Mouse (Mus musculus): ENCODE measurements around the gene Brpf3. TPM values are rescaled to one million over a fixed set of nuclear protein-coding genes. Genes with fewer than 3 reads are reported as not detected.

The Brpf3 gene
- polyA plus RNA-seq, 1 experiment from 2014 or later, result 6.8 TPM

DNA sequence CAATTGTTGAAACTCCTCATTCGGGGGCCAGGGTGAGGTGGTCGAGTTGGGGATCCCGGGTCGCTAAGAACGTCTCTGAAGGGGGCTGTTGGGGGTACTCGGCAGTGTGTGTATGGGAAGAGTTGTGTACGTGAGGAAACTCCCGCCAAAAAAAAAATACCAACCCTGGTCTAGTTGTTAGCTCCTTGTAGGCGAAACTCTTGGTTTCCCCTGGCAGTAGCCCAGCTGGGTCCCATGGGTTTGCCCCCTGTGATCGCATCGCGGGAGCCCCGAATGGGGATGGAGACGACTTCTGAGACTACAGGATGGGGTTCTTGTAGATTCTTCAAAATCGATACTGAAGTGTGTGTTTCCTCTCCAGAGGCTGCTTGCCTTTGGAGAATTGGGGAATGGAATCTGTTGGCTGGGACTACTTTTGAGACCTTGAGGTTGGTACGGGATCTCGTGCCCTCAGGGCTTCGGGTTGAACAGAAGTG is 1.2 kb downstream of the Brpf3 start:
- no peaks in the 10 kb centered on the region for H3K9me3 ChIP-seq (replicated peaks; ENCODE audit: control insufficient read depth, low read length)
- no peaks in the 10 kb centered on the region; the same call in 1 of the 2 replicates for H3K4me1 ChIP-seq (ENCODE audit: control insufficient read depth, insufficient read depth, low read length)
- peak overlapping the region; percentile 55 for H3K4me2 ChIP-seq (ENCODE audit: low read depth, low read length)
- peak overlapping the region; percentile 96 for H3K4me3 ChIP-seq (ENCODE audit: low read depth, low read length)
- peak overlapping the region; percentile 44 for H3K27ac ChIP-seq (replicated peaks; ENCODE audit: low read depth, low read length)
- H3K27me3 ChIP-seq (ENCODE audit: control insufficient read depth, insufficient read depth, low read length), result no peaks in the 10 kb centered on the region
- peak overlapping the region; percentile 79 for H3K9ac ChIP-seq (replicated peaks; ENCODE audit: low read length)
- DNase-seq (ENCODE audit: low spot score), result peak; percentile 64
- peak; percentile 32; the same call in 1 of the 2 replicates for ATAC-seq (replicated peaks; ENCODE audit: insufficient number of reproducible peaks, low FRiP score, low TSS enrichment, low read depth)
- peaks cover 2% of the 10 kb centered on the region for H3K36me3 ChIP-seq (replicated peaks; ENCODE audit: control insufficient read depth, insufficient read depth, low read depth, low read length)
- under 1% methylated on average over 18 of the region's 18 CpGs for WGBS

DNA sequence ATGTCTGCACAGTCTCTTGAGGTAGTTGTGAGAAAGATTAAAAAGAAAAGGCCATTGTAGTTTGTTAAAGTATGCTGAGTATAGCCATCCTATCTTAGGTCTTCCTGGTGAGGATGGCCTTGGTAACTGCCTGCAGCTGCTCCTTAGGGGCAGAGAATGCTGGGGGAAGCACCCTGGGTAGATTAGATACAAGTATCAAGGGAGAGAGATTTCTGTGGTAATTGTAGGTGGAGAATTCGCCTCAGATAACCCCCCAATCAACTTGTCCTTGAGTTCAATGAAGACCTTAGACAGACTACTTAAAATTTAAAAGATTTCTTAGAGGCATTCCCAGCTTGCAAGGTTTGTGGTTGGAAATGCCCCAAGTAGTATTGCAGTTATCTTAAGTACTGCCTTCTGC is 2.4 kb downstream of the Brpf3 start:
- ATAC-seq (replicated peaks; ENCODE audit: insufficient number of reproducible peaks, low FRiP score, low TSS enrichment, low read depth), result no peak
- Histone ChIP-seq H3K36me3 (replicated peaks; ENCODE audit: control insufficient read depth, insufficient read depth, low read depth, low read length) (peaks cover 2% of the 10 kb centered on the region), H3K9ac (replicated peaks; ENCODE audit: low read length) (no peak overlapping the region), H3K4me2 (ENCODE audit: low read depth, low read length) (no peak overlapping the region), H3K27me3 (ENCODE audit: control insufficient read depth, insufficient read depth, low read length) (no peaks in the 10 kb centered on the region), H3K4me3 (ENCODE audit: low read depth, low read length) (no peak overlapping the region), H3K4me1 (ENCODE audit: control insufficient read depth, insufficient read depth, low read length) (no peaks in the 10 kb centered on the region; the same call in 1 of the 2 replicates), H3K9me3 (replicated peaks; ENCODE audit: control insufficient read depth, low read length) (no peaks in the 10 kb centered on the region), H3K27ac (replicated peaks; ENCODE audit: low read depth, low read length) (no peak overlapping the region)
- WGBS, result 91% methylated on average over 1 of the region's 1 CpGs
- DNase-seq (ENCODE audit: low spot score), result no peak

DNA sequence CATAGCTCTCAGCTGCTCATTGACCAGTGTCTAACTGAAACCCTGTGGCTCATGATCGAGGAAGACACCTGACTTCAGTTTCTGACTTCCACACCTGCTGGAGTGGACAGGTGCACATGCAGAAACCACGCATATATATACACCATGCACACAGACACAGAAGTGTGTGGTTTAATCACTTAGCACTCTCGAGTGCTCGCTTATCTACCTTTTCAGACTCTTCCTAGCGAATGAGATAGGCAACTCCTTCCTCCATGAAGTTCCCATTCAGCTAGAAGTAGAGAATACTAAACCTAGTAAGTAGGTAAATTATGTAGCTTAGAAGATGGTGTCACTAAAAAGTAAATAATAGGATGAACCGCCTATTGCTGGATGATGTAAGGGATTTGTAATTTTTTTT is 4.1 kb downstream of the Brpf3 start:
- peaks cover 5% of the 10 kb centered on the region for H3K36me3 ChIP-seq (replicated peaks; ENCODE audit: control insufficient read depth, insufficient read depth, low read depth, low read length)
- no peak for ATAC-seq (replicated peaks; ENCODE audit: insufficient number of reproducible peaks, low FRiP score, low TSS enrichment, low read depth)
- no peaks in the 10 kb centered on the region for H3K9me3 ChIP-seq (replicated peaks; ENCODE audit: control insufficient read depth, low read length)
- DNase-seq (ENCODE audit: low spot score), result no peak
- H3K4me1 ChIP-seq (ENCODE audit: control insufficient read depth, insufficient read depth, low read length), result no peaks in the 10 kb centered on the region; the same call in 1 of the 2 replicates
- H3K4me3 ChIP-seq (ENCODE audit: low read depth, low read length), result no peak overlapping the region
- H3K9ac ChIP-seq (replicated peaks; ENCODE audit: low read length), result no peak overlapping the region
- no peak overlapping the region for H3K27ac ChIP-seq (replicated peaks; ENCODE audit: low read depth, low read length)
- H3K27me3 ChIP-seq (ENCODE audit: control insufficient read depth, insufficient read depth, low read length), result no peaks in the 10 kb centered on the region
- H3K4me2 ChIP-seq (ENCODE audit: low read depth, low read length), result no peak overlapping the region
- WGBS, result 91% methylated on average over 6 of the region's 6 CpGs

DNA sequence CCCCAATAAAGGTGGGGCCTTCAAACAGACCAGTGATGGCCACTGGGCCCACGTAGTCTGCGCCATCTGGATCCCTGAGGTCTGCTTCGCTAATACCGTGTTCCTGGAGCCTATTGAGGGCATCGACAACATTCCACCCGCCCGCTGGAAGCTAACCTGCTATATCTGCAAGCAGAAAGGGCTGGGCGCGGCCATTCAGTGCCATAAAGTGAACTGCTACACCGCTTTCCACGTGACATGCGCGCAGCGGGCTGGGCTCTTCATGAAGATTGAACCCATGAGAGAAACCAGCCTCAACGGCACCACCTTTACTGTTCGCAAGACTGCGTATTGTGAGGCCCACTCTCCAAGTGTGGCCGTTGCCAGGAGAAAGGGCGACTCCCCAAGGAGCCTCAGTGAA is 5.9 kb downstream of the Brpf3 start:
- Histone ChIP-seq H3K4me2 (ENCODE audit: low read depth, low read length) (no peak overlapping the region), H3K36me3 (replicated peaks; ENCODE audit: control insufficient read depth, insufficient read depth, low read depth, low read length) (peaks cover 7% of the 10 kb centered on the region), H3K27ac (replicated peaks; ENCODE audit: low read depth, low read length) (no peak overlapping the region), H3K4me3 (ENCODE audit: low read depth, low read length) (no peak overlapping the region), H3K9me3 (replicated peaks; ENCODE audit: control insufficient read depth, low read length) (no peaks in the 10 kb centered on the region), H3K9ac (replicated peaks; ENCODE audit: low read length) (no peak overlapping the region), H3K4me1 (ENCODE audit: control insufficient read depth, insufficient read depth, low read length) (no peaks in the 10 kb centered on the region; the same call in 1 of the 2 replicates), H3K27me3 (ENCODE audit: control insufficient read depth, insufficient read depth, low read length) (no peaks in the 10 kb centered on the region)
- ATAC-seq (replicated peaks; ENCODE audit: insufficient number of reproducible peaks, low FRiP score, low TSS enrichment, low read depth) (no peak), DNase-seq (ENCODE audit: low spot score) (no peak)
- WGBS, result 96% methylated on average over 19 of the region's 19 CpGs

DNA sequence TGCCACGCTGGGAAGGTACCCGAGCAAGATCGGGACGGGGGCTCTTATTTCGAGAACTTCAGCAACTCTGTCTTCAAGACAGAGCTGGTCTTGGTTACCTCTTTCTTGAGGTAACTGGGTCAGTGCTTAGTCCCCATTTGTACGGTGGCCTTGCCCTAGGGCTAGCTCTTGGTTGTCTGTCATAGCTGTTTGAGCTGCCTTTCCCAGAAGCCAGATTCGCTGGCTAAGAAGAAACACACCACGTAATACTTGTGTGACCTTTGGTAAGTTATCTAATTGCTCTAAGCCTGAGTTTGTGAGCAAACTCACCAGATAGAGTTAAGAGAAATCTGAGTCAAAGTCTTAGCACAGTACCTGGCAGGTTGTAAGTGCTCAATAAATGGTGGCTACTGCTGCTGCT is 7.8 kb downstream of the Brpf3 start:
- Histone ChIP-seq H3K4me1 (ENCODE audit: control insufficient read depth, insufficient read depth, low read length) (no peaks in the 10 kb centered on the region), H3K36me3 (replicated peaks; ENCODE audit: control insufficient read depth, insufficient read depth, low read depth, low read length) (peaks cover 16% of the 10 kb centered on the region), H3K4me2 (ENCODE audit: low read depth, low read length) (no peak overlapping the region), H3K27me3 (ENCODE audit: control insufficient read depth, insufficient read depth, low read length) (no peaks in the 10 kb centered on the region), H3K4me3 (ENCODE audit: low read depth, low read length) (no peak overlapping the region), H3K9ac (replicated peaks; ENCODE audit: low read length) (no peak overlapping the region), H3K27ac (replicated peaks; ENCODE audit: low read depth, low read length) (no peak overlapping the region), H3K9me3 (replicated peaks; ENCODE audit: control insufficient read depth, low read length) (no peaks in the 10 kb centered on the region)
- WGBS, result 95% methylated on average over 8 of the region's 8 CpGs
- no peak for DNase-seq (ENCODE audit: low spot score)
- no peak for ATAC-seq (replicated peaks; ENCODE audit: insufficient number of reproducible peaks, low FRiP score, low TSS enrichment, low read depth)

DNA sequence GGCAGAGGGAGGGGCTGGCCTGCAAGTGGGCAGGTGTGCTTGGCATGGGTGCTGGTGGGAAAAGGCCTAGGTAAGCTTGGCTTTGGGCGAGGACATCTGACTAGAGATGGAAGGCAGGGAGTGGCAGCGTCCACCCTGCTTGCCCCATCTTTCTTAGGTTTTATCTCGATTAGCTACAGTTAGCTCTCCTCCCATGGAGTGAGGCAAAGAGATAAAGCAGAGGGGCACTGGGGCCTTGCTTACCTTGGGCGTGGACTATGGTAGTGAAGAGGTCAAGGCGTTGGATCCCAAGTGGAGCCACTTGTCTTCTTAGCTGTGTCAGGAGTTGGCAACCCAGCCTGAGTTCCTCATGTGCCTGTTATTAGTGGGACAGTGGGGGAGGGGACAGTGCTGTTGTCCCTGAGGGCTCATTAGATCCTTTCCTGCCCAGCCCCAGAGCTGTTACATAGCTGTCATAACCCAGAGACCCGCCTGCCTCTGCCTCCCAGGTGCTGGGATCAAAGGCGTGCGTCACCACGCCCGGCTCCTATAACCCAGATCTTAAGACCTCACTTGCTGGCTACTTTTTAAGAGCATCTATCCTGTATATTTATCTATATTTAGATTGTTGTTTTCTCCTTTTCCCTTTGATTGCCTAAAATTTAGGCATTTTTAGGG is 8.4 kb downstream of the Brpf3 start:
- Histone ChIP-seq H3K27ac (replicated peaks; ENCODE audit: low read depth, low read length) (no peak overlapping the region), H3K27me3 (ENCODE audit: control insufficient read depth, insufficient read depth, low read length) (no peaks in the 10 kb centered on the region), H3K4me3 (ENCODE audit: low read depth, low read length) (no peak overlapping the region), H3K9me3 (replicated peaks; ENCODE audit: control insufficient read depth, low read length) (no peaks in the 10 kb centered on the region), H3K9ac (replicated peaks; ENCODE audit: low read length) (no peak overlapping the region), H3K4me2 (ENCODE audit: low read depth, low read length) (no peak overlapping the region), H3K4me1 (ENCODE audit: control insufficient read depth, insufficient read depth, low read length) (no peaks in the 10 kb centered on the region), H3K36me3 (replicated peaks; ENCODE audit: control insufficient read depth, insufficient read depth, low read depth, low read length) (peaks cover 16% of the 10 kb centered on the region)
- no peak for DNase-seq (ENCODE audit: low spot score)
- WGBS, result 92% methylated on average over 10 of the region's 10 CpGs
- ATAC-seq (replicated peaks; ENCODE audit: insufficient number of reproducible peaks, low FRiP score, low TSS enrichment, low read depth), result no peak

DNA sequence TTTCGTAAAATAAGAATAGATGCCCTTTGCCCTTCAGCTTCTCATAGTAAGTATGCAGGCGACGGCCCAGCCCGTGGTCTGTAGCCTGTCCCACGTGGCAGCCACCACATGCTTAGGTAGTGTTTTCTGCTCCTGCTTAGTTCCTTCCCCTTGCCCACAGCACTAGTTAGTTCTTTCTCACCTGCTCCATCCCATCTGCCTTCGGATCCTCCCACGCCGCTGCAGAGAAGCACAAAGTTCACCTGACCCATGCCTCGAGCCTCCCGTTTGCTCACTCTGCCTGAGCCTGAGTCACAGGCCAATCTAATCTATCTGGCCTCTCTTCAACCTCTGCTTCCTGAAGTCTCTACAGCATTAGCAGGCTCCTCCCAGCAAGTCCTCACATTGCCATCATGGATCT is 11.5 kb downstream of the Brpf3 start:
- H3K36me3 ChIP-seq (replicated peaks; ENCODE audit: control insufficient read depth, insufficient read depth, low read depth, low read length), result peaks cover 19% of the 10 kb centered on the region
- H3K9ac ChIP-seq (replicated peaks; ENCODE audit: low read length), result no peak overlapping the region
- no peaks in the 10 kb centered on the region for H3K27me3 ChIP-seq (ENCODE audit: control insufficient read depth, insufficient read depth, low read length)
- no peaks in the 10 kb centered on the region for H3K9me3 ChIP-seq (replicated peaks; ENCODE audit: control insufficient read depth, low read length)
- no peak for DNase-seq (ENCODE audit: low spot score)
- no peak overlapping the region for H3K4me3 ChIP-seq (ENCODE audit: low read depth, low read length)
- 92% methylated on average over 10 of the region's 10 CpGs for WGBS
- no peaks in the 10 kb centered on the region for H3K4me1 ChIP-seq (ENCODE audit: control insufficient read depth, insufficient read depth, low read length)
- H3K4me2 ChIP-seq (ENCODE audit: low read depth, low read length), result no peak overlapping the region
- no peak overlapping the region for H3K27ac ChIP-seq (replicated peaks; ENCODE audit: low read depth, low read length)
- no peak for ATAC-seq (replicated peaks; ENCODE audit: insufficient number of reproducible peaks, low FRiP score, low TSS enrichment, low read depth)

DNA sequence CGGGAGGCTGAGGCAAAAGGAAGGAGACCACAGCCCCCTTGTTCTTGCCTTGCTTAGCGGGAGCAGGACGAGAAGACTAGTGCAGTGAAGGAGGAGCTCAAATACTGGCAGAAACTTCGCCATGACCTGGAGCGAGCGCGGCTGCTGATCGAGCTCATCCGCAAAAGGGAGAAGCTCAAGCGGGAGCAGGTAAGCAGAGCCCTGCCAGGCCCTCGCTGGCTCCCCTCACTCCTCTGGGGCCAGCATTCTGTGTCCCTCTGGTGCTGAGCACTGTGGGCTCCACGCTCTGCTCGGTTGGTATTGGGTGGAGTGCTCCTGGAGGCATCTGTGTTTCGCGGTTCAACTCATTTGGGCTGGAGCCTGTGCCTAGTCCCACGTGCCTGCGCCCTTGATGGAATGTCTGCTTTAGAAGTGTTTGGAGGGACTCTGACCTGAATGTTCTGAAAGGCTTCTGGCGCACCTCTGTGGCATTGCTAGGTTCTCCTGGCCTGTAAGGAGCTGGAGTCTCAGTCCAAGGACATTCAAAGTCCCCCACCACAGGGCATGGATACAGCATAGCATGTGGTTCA is 13.7 kb downstream of the Brpf3 start:
- H3K27me3 ChIP-seq (ENCODE audit: control insufficient read depth, insufficient read depth, low read length), result no peaks in the 10 kb centered on the region
- H3K9ac ChIP-seq (replicated peaks; ENCODE audit: low read length), result no peak overlapping the region
- 90% methylated on average over 18 of the region's 18 CpGs for WGBS
- ATAC-seq (replicated peaks; ENCODE audit: insufficient number of reproducible peaks, low FRiP score, low TSS enrichment, low read depth), result no peak
- no peak overlapping the region for H3K4me2 ChIP-seq (ENCODE audit: low read depth, low read length)
- peaks cover 26% of the 10 kb centered on the region for H3K36me3 ChIP-seq (replicated peaks; ENCODE audit: control insufficient read depth, insufficient read depth, low read depth, low read length)
- no peak for DNase-seq (ENCODE audit: low spot score)
- no peak overlapping the region for H3K27ac ChIP-seq (replicated peaks; ENCODE audit: low read depth, low read length)
- no peak overlapping the region for H3K4me3 ChIP-seq (ENCODE audit: low read depth, low read length)
- no peaks in the 10 kb centered on the region for H3K4me1 ChIP-seq (ENCODE audit: control insufficient read depth, insufficient read depth, low read length)
- no peaks in the 10 kb centered on the region for H3K9me3 ChIP-seq (replicated peaks; ENCODE audit: control insufficient read depth, low read length)
